Mouse (Mus musculus) heart, adult 8-10 months (tissue): ENCODE measurements around the gene Smok3b. TPM values are rescaled to one million over a fixed set of nuclear protein-coding genes. Genes with fewer than 3 reads are reported as not detected.

ENCODE experiments used
- DNase-seq: peaks from one replicate; pipeline ENCODE4 v3.0.0; 2022; ENCODE audit warnings: low spot score
- total RNA-seq, 4 experiments: library from RNA; stranded (reverse); gene quantifications; 2 replicates each; pipeline ENCODE4 v1.2.4; 2022

The Smok3b gene
- total RNA-seq, 4 experiments from 2014 or later = not detected

DNA sequence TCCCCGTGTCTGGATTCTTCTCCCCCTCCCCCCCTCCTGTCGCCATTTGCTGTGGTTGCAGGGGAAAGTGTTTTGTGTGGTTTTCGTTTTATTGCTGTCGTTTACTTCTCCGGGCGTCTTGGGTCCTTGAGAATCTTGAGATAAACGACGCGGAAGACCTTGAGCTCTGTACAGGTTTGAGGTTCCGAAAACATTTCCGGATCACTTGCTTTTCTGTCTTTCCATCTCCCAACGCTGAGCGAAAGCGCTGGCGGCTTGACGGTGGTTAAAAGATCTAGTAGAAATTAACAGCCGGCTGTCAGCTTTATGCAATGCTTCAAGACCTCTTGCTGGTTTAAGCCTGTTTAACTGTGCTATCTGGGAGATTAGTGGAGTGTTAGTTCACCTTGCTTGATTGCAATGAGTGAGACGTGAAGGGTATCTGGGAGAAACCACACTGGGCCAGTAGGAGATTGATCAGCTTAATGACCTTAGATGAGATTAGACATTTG, 64.2 kb downstream of the Smok3b start:
- DNase-seq = no peak

DNA sequence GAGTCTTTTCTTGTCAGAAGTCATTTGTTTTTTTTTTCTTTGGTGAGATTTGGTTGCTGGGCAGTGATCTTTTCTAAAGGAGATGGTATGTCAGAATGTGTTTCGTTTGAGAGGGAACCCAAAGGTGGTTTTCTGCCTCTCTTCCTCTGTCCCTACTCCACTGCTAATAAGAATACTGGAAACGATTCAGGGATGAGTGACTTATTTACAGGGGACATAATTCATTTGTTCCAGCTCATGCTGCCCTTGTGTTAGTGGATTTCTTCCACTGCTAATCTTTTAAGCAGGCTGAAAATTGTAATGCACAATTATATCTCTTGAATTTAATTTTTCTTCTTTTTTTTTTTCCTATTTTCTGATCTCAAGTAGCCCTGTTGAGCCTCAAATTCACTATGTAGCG, 65.6 kb downstream of the Smok3b start:
- no peak for DNase-seq

DNA sequence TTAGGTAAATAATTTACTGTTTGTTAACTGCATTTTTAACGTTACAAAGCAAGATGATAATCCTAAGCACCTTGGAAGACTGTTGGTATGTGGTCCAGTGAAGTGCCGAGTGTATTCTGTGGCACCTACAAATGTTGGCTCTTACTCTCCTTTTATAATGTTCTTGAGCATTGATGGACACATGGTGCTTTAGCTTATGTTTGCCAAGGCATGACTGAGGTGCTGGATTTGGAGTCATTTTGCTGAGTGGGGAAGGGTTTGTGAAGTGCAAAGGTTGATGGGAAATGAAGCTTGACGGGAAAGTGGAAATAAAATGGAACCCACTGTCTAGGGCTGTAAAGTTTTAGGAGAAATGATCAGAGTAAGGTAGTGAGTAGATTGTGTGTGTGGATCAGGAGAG, 67.1 kb downstream of the Smok3b start:
- no peak for DNase-seq

DNA sequence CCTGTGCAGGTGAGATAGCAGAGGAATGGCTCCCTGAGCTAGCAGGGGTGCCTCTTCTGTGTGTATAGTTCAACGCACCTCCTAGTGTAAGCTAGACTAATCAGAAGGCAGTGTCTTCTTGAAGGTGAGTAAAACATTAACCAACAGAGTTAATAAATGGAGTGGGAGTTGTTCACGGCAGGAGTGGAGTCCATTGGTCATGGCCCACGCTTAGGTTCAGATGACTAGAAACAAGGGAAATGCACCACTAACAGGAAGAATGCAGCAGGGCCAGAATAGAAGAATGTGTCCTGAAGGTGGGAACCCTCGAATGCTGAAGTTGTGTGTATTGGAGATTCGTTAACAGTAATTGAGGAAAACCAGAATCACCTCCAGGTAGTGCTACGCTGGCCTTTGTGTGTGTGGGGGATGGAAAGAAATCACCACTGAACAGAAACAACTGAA, 67.9 kb downstream of the Smok3b start:
- no peak for DNase-seq

DNA sequence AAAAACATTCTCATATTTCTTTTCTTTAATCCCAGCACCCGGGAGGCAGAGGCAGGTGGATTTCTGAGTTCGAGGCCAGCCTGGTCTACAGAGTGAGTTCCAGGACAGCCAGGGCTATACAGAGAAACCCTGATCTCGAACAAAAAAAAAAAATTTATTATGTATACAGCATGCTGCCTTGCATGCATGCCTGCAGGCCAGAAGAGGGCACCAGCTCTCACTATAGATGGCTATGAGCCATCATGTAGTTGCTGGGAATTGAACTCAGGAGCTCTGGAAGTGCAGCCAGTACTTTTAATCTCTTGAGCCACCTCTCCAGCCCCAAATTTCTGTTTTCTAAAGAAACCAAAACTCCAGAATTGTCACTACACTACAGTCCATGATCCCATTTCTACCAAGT, 69.0 kb downstream of the Smok3b start:
- DNase-seq = no peak

DNA sequence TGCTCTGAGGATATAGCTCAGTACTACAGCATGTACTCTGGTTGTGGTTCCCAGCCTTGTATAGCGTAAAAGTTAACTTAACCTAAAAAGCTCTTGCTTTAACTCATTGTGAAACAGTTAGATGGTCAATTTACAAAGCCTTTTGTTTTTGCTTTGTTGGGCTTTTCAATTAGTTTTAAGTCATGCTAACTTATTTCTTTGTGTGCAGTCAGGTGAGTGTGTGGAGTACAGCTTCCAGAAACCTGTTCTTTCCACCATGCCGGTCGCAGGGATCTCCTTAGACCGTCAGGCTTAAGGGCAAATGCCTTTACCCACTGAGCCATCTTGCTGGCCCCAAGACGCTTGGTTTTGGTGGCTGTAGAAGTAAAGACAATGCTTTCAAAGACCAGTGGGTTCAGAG, 69.5 kb downstream of the Smok3b start:
- DNase-seq = no peak

DNA sequence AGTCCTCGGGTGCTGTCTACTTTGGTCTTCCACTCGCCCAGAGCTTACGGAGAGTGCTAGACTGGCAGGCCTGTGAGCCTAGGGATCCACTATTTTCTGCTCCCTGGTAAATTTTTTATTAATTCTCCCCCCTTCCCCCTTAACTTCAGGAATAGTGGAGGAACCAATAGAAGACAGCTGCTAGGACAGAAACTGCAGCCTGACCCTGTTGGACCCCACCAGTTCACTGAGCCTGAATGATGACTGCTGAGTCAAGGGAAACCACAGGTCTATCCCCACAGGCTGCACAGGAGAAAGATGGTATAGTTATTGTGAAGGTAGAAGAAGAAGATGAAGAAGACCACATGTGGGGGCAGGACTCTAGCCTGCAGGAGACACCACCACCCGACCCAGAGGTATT, 71.5 kb downstream of the Smok3b start:
- DNase-seq = no peak

DNA sequence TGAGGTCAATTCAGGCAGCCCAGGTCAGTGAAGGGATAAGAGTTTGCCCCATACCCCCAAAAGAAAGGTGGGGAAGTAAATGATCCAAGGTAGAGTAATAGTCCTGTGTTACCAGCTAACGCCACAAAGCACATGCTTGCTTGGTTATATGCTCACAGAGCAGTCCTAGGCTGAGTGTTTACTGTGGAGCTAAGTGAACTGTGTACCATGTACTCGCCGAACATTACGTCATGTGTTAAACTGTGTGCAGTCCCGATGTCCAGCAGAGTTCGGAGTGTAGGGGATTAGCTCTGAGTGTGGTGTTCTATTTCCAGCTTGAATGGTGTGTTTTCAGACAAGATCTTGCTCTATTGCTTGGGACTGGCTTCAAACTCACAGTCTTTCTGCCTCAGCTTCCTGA, 73.2 kb downstream of the Smok3b start:
- no peak for DNase-seq

Other genes with a start within 250 kb of the Smok3b start
- gene Ppp1r35, start 242.6 kb upstream of the Smok3b start, total RNA-seq = 10 to 100 TPM in 1 of 4 experiments, 1 to 10 TPM in 3; 7.9 to 12.7 (median 8.6) TPM
- gene Mepce, start 233.8 kb upstream of the Smok3b start, total RNA-seq = 10 to 100 TPM; 28.9 to 34.2 (median 31.4) TPM
- gene Zcwpw1, start 233.6 kb upstream of the Smok3b start, total RNA-seq = under 1 TPM; 0.31 to 0.57 (median 0.54) TPM
- 1 to 10 TPM in 3 of 4 experiments, under 1 TPM in 1; 0.87 to 4.1 (median 2.1) TPM for gene Pilra, start 185.1 kb upstream of the Smok3b start, total RNA-seq
- 1 to 10 TPM in 2 of 4 experiments, under 1 TPM in 2; 0.44 to 2.8 (median 1.1) TPM for gene Pilrb1, start 163.3 kb upstream of the Smok3b start, total RNA-seq
- gene Pilrb2, start 149.6 kb upstream of the Smok3b start, total RNA-seq = 1 to 10 TPM in 1 of 4 experiments, under 1 TPM in 2, not detected in 1; 0.65 to 5.4 (median 0.75) TPM
- gene Cyp3a13, start 99.8 kb upstream of the Smok3b start, total RNA-seq = under 1 TPM; 0.19 to 0.34 (median 0.32) TPM
- gene Gjc3, start 58.3 kb upstream of the Smok3b start, total RNA-seq = under 1 TPM; 0.09 to 0.34 (median 0.24) TPM
- gene Azgp1, start 39.9 kb upstream of the Smok3b start, total RNA-seq = not detected
- gene Smok3a, start 168 bp upstream of the Smok3b start, total RNA-seq = not detected
- not detected for gene Smok3c, start 31.8 kb downstream of the Smok3b start, total RNA-seq
- gene Zkscan1, start 63.7 kb downstream of the Smok3b start, total RNA-seq = 10 to 100 TPM; 13.7 to 16.2 (median 15.3) TPM
- 10 to 100 TPM; 11.2 to 12.9 (median 11.9) TPM for gene Zscan21, start 95.5 kb downstream of the Smok3b start, total RNA-seq
- gene Zfp113, start 134.3 kb downstream of the Smok3b start, total RNA-seq = 1 to 10 TPM; 6.2 to 8.5 (median 8.3) TPM
- gene Cops6, start 139.6 kb downstream of the Smok3b start, total RNA-seq = 100 to 1,000 TPM; 117 to 139 (median 133) TPM
- 10 to 100 TPM in 1 of 4 experiments, 1 to 10 TPM in 3; 6.0 to 11.3 (median 7.6) TPM for gene Ap4m1, start 150.6 kb downstream of the Smok3b start, total RNA-seq
- 10 to 100 TPM in 1 of 4 experiments, 1 to 10 TPM in 3; 7.2 to 11.5 (median 8.2) TPM for gene Mcm7, start 151.0 kb downstream of the Smok3b start, total RNA-seq
- 10 to 100 TPM; 32.6 to 34.7 (median 34.2) TPM for gene Taf6, start 166.0 kb downstream of the Smok3b start, total RNA-seq
- 1 to 10 TPM; 4.9 to 7.0 (median 5.9) TPM for gene Cnpy4, start 166.1 kb downstream of the Smok3b start, total RNA-seq
- gene Mblac1, start 172.9 kb downstream of the Smok3b start, total RNA-seq = 1 to 10 TPM; 1.8 to 4.3 (median 2.4) TPM
- 1 to 10 TPM in 1 of 4 experiments, under 1 TPM in 3; 0.56 to 1.3 (median 0.66) TPM for gene Nxpe5, start 204.5 kb downstream of the Smok3b start, total RNA-seq
- 10 to 100 TPM; 54.5 to 61.7 (median 56.2) TPM for gene Lamtor4, start 234.1 kb downstream of the Smok3b start, total RNA-seq
- gene BC037034, start 242.6 kb downstream of the Smok3b start, total RNA-seq = 1 to 10 TPM; 2.7 to 4.4 (median 3.4) TPM